Mouse (Mus musculus) left cerebral cortex, adult 2 months (tissue): ENCODE data around the gene Slc5a6. TPM values are rescaled to one million over a fixed set of nuclear protein-coding genes. Genes with fewer than 3 reads are reported as not detected.
A peak's percentile ranks its signal among the peaks of the same experiment; 100 is the strongest.
"Not testable (repeated sequence)": the region's sequence is repeated elsewhere in the genome, so short reads cannot be mapped to it uniquely, and the experiment has no call there.

Source experiments
- DNase-seq, 2 experiments: peaks; one replicate each; pipeline ENCODE4 v3.0.0; 2021 to 2022; ENCODE audit warnings: low spot score in 2 of 2, mixed read lengths in 1 of 2; ENCODE audit errors: extremely low spot score in 1 of 2
- H3K27ac ChIP-seq: fragments of 200-600 bp; 2 replicates; pipeline ENCODE4 v1.8.1; 2022
- H3K4me3 ChIP-seq: fragments of 200-600 bp; 2 replicates; pipeline ENCODE4 v1.8.1; 2022
- CTCF ChIP-seq: fragments of 200-600 bp; IDR thresholded peaks from 2 replicates; pipeline ENCODE4 v1.8.1; 2022; ENCODE audit warnings: antibody characterized with exemption, mild to moderate bottlenecking, moderate library complexity
- intact Hi-C: fragments of 180-260 bp; cut with DNase I; formaldehyde crosslinking; loops from one replicate; pipeline ENCODE4 v1.15.1; 2025
- total RNA-seq, 2 experiments: library from RNA; stranded (reverse); gene quantifications; 2 replicates each; pipeline ENCODE4 v1.2.3; 2021

Gene Slc5a6
- total RNA-seq, 2 experiments from 2014 or later = 16.7 to 19.3 TPM

GRCm38 (mm10) chr5:31031508-31031907, 17.2 kb downstream of the Slc5a6 start:
- TF ChIP-seq CTCF = no peak
- no peak overlapping the region for H3K4me3 ChIP-seq
- intact Hi-C loops = no loop called here

GRCm38 (mm10) chr5:31030926-31031325, 17.8 kb downstream of the Slc5a6 start:
- intact Hi-C loops = no loop called here
- Histone ChIP-seq H3K4me3 (no peak overlapping the region), H3K27ac (no peak overlapping the region)
- no peak for TF ChIP-seq CTCF
- DNase-seq = no peak

More at GRCm38 (mm10) chr5:31031508-31031907, 17.2 kb downstream of the Slc5a6 start:
- DNase-seq = no peak
- no peak overlapping the region for H3K27ac ChIP-seq

GRCm38 (mm10) chr5:31024641-31025040, 24.1 kb downstream of the Slc5a6 start:
- no peak for TF ChIP-seq CTCF

GRCm38 (mm10) chr5:31023254-31023653, 25.5 kb downstream of the Slc5a6 start:
- Histone ChIP-seq H3K4me3 (no peak overlapping the region), H3K27ac (no peak overlapping the region)
- TF ChIP-seq CTCF = no peak
- DNase-seq = no peak
- intact Hi-C loops = no loop called here

More at GRCm38 (mm10) chr5:31024641-31025040, 24.1 kb downstream of the Slc5a6 start:
- DNase-seq = no peak
- intact Hi-C loops = no loop called here
- Histone ChIP-seq H3K4me3 (no peak overlapping the region), H3K27ac (no peak overlapping the region)

- no peak for DNase-seq
- Histone ChIP-seq H3K4me3 (no peak overlapping the region), H3K27ac (no peak overlapping the region)
- intact Hi-C loops = no loop called here
- TF ChIP-seq CTCF = no peak
Observed at GRCm38 (mm10) chr5:31022690-31023089, 26.0 kb downstream of the Slc5a6 start.

- DNase-seq, intact Hi-C loops, H3K27ac ChIP-seq, H3K4me3 ChIP-seq: not testable (repeated sequence)
Observed at GRCm38 (mm10) chr5:31021790-31022189, 26.9 kb downstream of the Slc5a6 start.

GRCm38 (mm10) chr5:31015913-31016312, 32.8 kb downstream of the Slc5a6 start:
- Histone ChIP-seq H3K27ac (no peak overlapping the region), H3K4me3 (no peak overlapping the region)
- DNase-seq = no peak
- no peak for TF ChIP-seq CTCF
- intact Hi-C loops = no loop called here

- intact Hi-C loops = no loop called here
- DNase-seq = no peak
- no peak overlapping the region for H3K27ac ChIP-seq
- H3K4me3 ChIP-seq = no peak overlapping the region
- no peak for TF ChIP-seq CTCF
Observed at GRCm38 (mm10) chr5:31012737-31013136, 36.0 kb downstream of the Slc5a6 start.

GRCm38 (mm10) chr5:31004184-31004583, 44.5 kb downstream of the Slc5a6 start:
- intact Hi-C loops = loop anchor here (1.0 to 5.0 kb wide), 3 partner anchors 22 to 202 kb away; no protein-coding TSS in a partner anchor
- peak; percentile 84 to 92 for DNase-seq
- H3K4me3 ChIP-seq = no peak overlapping the region
- H3K27ac ChIP-seq = no peak overlapping the region
- TF ChIP-seq CTCF = peak; percentile 94

GRCm38 (mm10) chr5:31001560-31001959, 47.2 kb downstream of the Slc5a6 start:
- no peak; the same call in 1 of the 2 replicates for TF ChIP-seq CTCF
- intact Hi-C loops = loop anchor here (5.0 kb wide), 1 partner anchor 199 kb away; no protein-coding TSS in a partner anchor
- Histone ChIP-seq H3K4me3 (no peak overlapping the region), H3K27ac (no peak overlapping the region)
- DNase-seq = no peak

GRCm38 (mm10) chr5:31000993-31001392, 47.7 kb downstream of the Slc5a6 start:
- DNase-seq = no peak
- intact Hi-C loops = loop anchor here (5.0 kb wide), 1 partner anchor 199 kb away; no protein-coding TSS in a partner anchor
- H3K4me3 ChIP-seq = no peak overlapping the region
- H3K27ac ChIP-seq = no peak overlapping the region
- no peak for TF ChIP-seq CTCF

GRCm38 (mm10) chr5:31000122-31000521, 48.6 kb downstream of the Slc5a6 start:
- TF ChIP-seq CTCF = no peak
- intact Hi-C loops = loop anchor here (5.0 kb wide), 1 partner anchor 198 kb away; no protein-coding TSS in a partner anchor
- Histone ChIP-seq H3K4me3 (no peak overlapping the region), H3K27ac (no peak overlapping the region)
- no peak for DNase-seq

GRCm38 (mm10) chr5:30999324-30999723, 49.4 kb downstream of the Slc5a6 start:
- DNase-seq = no peak
- no peak overlapping the region for H3K4me3 ChIP-seq
- intact Hi-C loops = no loop called here
- no peak overlapping the region for H3K27ac ChIP-seq
- TF ChIP-seq CTCF = no peak
